Mouse (Mus musculus) lung, adult 2 months (tissue): Measurements from ENCODE around the gene Vwa8.

Experiments used
- CTCF ChIP-seq: fragments of 200-500 bp; IDR thresholded peaks from 2 replicates; pipeline ENCODE4 v1.5.1; 2011; ENCODE audit warnings: mild to moderate bottlenecking, low read length, control low read depth; ENCODE audit not compliant: insufficient read depth
- POLR2A ChIP-seq: fragments of 200-500 bp; IDR thresholded peaks from 2 replicates; pipeline ENCODE4 v1.6.1; 2011; ENCODE audit warnings: low read depth, mild to moderate bottlenecking, control low read depth, low read length, borderline replicate concordance; ENCODE audit errors: extremely low read depth

DNA sequence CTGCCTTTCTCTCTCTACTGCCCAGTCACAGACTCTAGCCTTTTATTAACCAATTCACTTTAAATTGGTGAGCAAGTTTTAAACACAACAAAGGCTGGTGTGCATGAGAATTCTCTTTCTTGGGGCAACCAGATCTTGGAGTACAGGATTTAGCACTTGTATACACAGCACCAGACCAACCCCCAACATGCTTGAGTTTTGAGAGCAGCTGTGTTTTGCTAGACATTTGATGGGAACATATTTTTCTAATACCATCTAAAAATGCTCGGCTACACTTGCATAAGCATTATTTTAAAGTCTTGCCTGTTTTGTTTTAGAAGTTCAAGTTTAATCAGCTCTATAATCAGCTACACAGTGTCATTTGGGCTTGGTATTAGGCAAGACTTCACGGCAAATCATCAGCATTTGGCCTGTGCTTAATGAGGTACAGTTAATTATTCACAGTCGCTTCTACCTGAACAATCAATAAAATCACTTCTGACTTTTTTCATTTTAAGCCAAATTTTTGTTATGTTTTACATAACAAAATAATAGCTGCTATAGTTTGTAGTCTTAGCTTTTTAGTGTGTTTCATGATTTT is 180.2 kb downstream of the Vwa8 start:
- TF ChIP-seq CTCF: no peak
- TF ChIP-seq POLR2A: no peak
